Mouse (Mus musculus): ENCODE results near the gene Msx2. TPM values are rescaled to one million over a fixed set of nuclear protein-coding genes. Genes with fewer than 3 reads are reported as not detected.

Msx2 gene
- polyA plus RNA-seq, 2 experiments: 0.02 TPM; not detected in 1

GRCm38 (mm10) chr13:53486512-53486911 is 13.6 kb upstream of the Msx2 start:
- H3K36me3 ChIP-seq (replicated peaks; ENCODE audit: control insufficient read depth, insufficient read depth, low read depth): no peaks in the 10 kb centered on the region
- H3K4me1 ChIP-seq (replicated peaks; ENCODE audit: control insufficient read depth in 2 of 2, insufficient read depth in 2 of 2, low read length in 1 of 2): no peaks in the 10 kb centered on the region
- WGBS (ENCODE audit: insufficient replicate concordance): 39% methylated on average over 4 of the region's 4 CpGs
- H3K27ac ChIP-seq: no peak overlapping the region
- H3K4me2 ChIP-seq (ENCODE audit: low read depth): no peak overlapping the region
- H3K9ac ChIP-seq (replicated peaks): no peak overlapping the region
- no peak for DNase-seq (ENCODE audit: low read depth in 3 of 3, low spot score in 3 of 3)
- H3K27me3 ChIP-seq (ENCODE audit: control insufficient read depth, insufficient read depth, low read length): no peaks in the 10 kb centered on the region
- TF ChIP-seq CTCF (IDR thresholded peaks at IDR 0.05; ENCODE audit: low read depth) (no peak), EP300 (IDR thresholded peaks at IDR 0.05; ENCODE audit: low read depth) (no peak)
- H3K9me3 ChIP-seq (ENCODE audit: control insufficient read depth, low read length): no peaks in the 10 kb centered on the region
- H3K4me3 ChIP-seq (ENCODE audit: insufficient read depth in 1 of 2, low read depth in 2 of 2, low read length in 2 of 2): no peak overlapping the region
- no peak for ATAC-seq (ENCODE audit: insufficient read depth)

GRCm38 (mm10) chr13:53475701-53476188 is 2.9 kb upstream of the Msx2 start:
- ATAC-seq (ENCODE audit: insufficient read depth) (no peak), DNase-seq (ENCODE audit: low read depth in 3 of 3, low spot score in 3 of 3) (no peak)
- WGBS (ENCODE audit: insufficient replicate concordance): under 1% methylated on average over 37 of the region's 37 CpGs
- Histone ChIP-seq H3K4me3 (ENCODE audit: insufficient read depth in 1 of 2, low read depth in 2 of 2, low read length in 2 of 2) (peak overlapping the region; percentile 2 to 28; a peak in 2 of 4 replicates), H3K4me2 (ENCODE audit: low read depth) (peak overlapping the region; percentile 48), H3K9me3 (ENCODE audit: control insufficient read depth, low read length) (no peaks in the 10 kb centered on the region), H3K9ac (replicated peaks) (no peak overlapping the region), H3K27ac (no peak overlapping the region), H3K27me3 (ENCODE audit: control insufficient read depth, insufficient read depth, low read length) (peaks cover 67% of the 10 kb centered on the region), H3K4me1 (replicated peaks; ENCODE audit: control insufficient read depth in 2 of 2, insufficient read depth in 2 of 2, low read length in 1 of 2) (no peaks in the 10 kb centered on the region), H3K36me3 (replicated peaks; ENCODE audit: control insufficient read depth, insufficient read depth, low read depth) (no peaks in the 10 kb centered on the region)
- no peak for TF ChIP-seq EP300 (IDR thresholded peaks at IDR 0.05; ENCODE audit: low read depth)
- no peak for TF ChIP-seq CTCF (IDR thresholded peaks at IDR 0.05; ENCODE audit: low read depth)

- no peaks in the 10 kb centered on the region for H3K4me1 ChIP-seq (replicated peaks; ENCODE audit: control insufficient read depth in 2 of 2, insufficient read depth in 2 of 2, low read length in 1 of 2)
- ATAC-seq (ENCODE audit: insufficient read depth) (no peak), DNase-seq (ENCODE audit: low read depth in 3 of 3, low spot score in 3 of 3) (no peak)
- peaks cover 79% of the 10 kb centered on the region for H3K27me3 ChIP-seq (ENCODE audit: control insufficient read depth, insufficient read depth, low read length)
- no peak for TF ChIP-seq CTCF (IDR thresholded peaks at IDR 0.05; ENCODE audit: low read depth)
- no peak for TF ChIP-seq EP300 (IDR thresholded peaks at IDR 0.05; ENCODE audit: low read depth)
- no peak overlapping the region for H3K4me3 ChIP-seq (ENCODE audit: insufficient read depth in 1 of 2, low read depth in 2 of 2, low read length in 2 of 2)
- H3K9ac ChIP-seq (replicated peaks): no peak overlapping the region
- H3K36me3 ChIP-seq (replicated peaks; ENCODE audit: control insufficient read depth, insufficient read depth, low read depth): no peaks in the 10 kb centered on the region
- H3K27ac ChIP-seq: no peak overlapping the region
- H3K9me3 ChIP-seq (ENCODE audit: control insufficient read depth, low read length): no peaks in the 10 kb centered on the region
- WGBS (ENCODE audit: insufficient replicate concordance): 21% methylated on average over 6 of the region's 6 CpGs
- H3K4me2 ChIP-seq (ENCODE audit: low read depth): no peak overlapping the region
Measured at GRCm38 (mm10) chr13:53474491-53474890, 1.6 kb upstream of the Msx2 start.

- TF ChIP-seq CTCF (IDR thresholded peaks at IDR 0.05; ENCODE audit: low read depth) (no peak), EP300 (IDR thresholded peaks at IDR 0.05; ENCODE audit: low read depth) (no peak)
- H3K4me1 ChIP-seq (replicated peaks; ENCODE audit: control insufficient read depth in 2 of 2, insufficient read depth in 2 of 2, low read length in 1 of 2): no peaks in the 10 kb centered on the region
- no peak for DNase-seq (ENCODE audit: low read depth in 3 of 3, low spot score in 3 of 3)
Measured at GRCm38 (mm10) chr13:53473991-53474390, 1.1 kb upstream of the Msx2 start.

GRCm38 (mm10) chr13:53473291-53473690 is 417 bp upstream of the Msx2 start:
- ATAC-seq (ENCODE audit: insufficient read depth) (no peak), DNase-seq (ENCODE audit: low read depth in 3 of 3, low spot score in 3 of 3) (no peak)
- Histone ChIP-seq H3K27me3 (ENCODE audit: control insufficient read depth, insufficient read depth, low read length) (peaks cover 87% of the 10 kb centered on the region), H3K36me3 (replicated peaks; ENCODE audit: control insufficient read depth, insufficient read depth, low read depth) (no peaks in the 10 kb centered on the region), H3K9me3 (ENCODE audit: control insufficient read depth, low read length) (no peaks in the 10 kb centered on the region), H3K4me1 (replicated peaks; ENCODE audit: control insufficient read depth in 2 of 2, insufficient read depth in 2 of 2, low read length in 1 of 2) (no peaks in the 10 kb centered on the region), H3K27ac (no peak overlapping the region), H3K9ac (replicated peaks) (no peak overlapping the region), H3K4me2 (ENCODE audit: low read depth) (no peak overlapping the region), H3K4me3 (ENCODE audit: insufficient read depth in 1 of 2, low read depth in 2 of 2, low read length in 2 of 2) (no peak overlapping the region)
- TF ChIP-seq EP300 (IDR thresholded peaks at IDR 0.05; ENCODE audit: low read depth) (no peak), CTCF (IDR thresholded peaks at IDR 0.05; ENCODE audit: low read depth) (no peak)
- WGBS (ENCODE audit: insufficient replicate concordance): 19% methylated on average over 4 of the region's 4 CpGs

More at GRCm38 (mm10) chr13:53473991-53474390, 1.1 kb upstream of the Msx2 start:
- ATAC-seq (ENCODE audit: insufficient read depth): no peak
- Histone ChIP-seq H3K27ac (no peak overlapping the region), H3K27me3 (ENCODE audit: control insufficient read depth, insufficient read depth, low read length) (peaks cover 84% of the 10 kb centered on the region), H3K4me3 (ENCODE audit: insufficient read depth in 1 of 2, low read depth in 2 of 2, low read length in 2 of 2) (no peak overlapping the region), H3K9ac (replicated peaks) (no peak overlapping the region), H3K9me3 (ENCODE audit: control insufficient read depth, low read length) (no peaks in the 10 kb centered on the region), H3K36me3 (replicated peaks; ENCODE audit: control insufficient read depth, insufficient read depth, low read depth) (no peaks in the 10 kb centered on the region), H3K4me2 (ENCODE audit: low read depth) (no peak overlapping the region)
- WGBS (ENCODE audit: insufficient replicate concordance): 20% methylated on average over 5 of the region's 5 CpGs
